Mouse (Mus musculus): Measurements from ENCODE around the gene Slc35b1. TPM values are rescaled to one million over a fixed set of nuclear protein-coding genes. Genes with fewer than 3 reads are reported as not detected.

Slc35b1 gene
- polyA plus RNA-seq, 1 experiment from 2014 or later = 174 TPM

DNA sequence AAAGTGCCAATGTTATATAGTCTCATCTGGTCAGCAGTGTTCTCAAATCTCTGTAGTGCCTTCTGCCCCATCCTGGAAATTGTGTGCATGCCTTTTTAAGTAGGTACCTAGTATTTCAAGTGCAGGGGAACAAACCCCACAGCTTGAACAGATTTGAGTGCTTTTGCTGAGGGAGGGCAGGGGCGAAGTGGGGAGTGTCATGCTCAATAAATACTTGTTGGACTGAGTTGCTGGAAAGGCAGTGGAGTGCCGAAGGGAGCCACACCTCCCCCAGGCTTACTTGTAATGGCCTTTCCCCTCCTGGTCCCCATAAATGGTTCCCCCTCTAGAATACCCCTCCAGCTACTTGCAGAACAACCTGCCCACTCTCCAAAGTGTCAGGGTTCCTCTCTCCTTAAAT lies 40.3 kb upstream of the Slc35b1 start:
- Histone ChIP-seq H3K4me3 (ENCODE audit: low read depth, low read length) (no peak overlapping the region), H3K4me1 (ENCODE audit: control insufficient read depth, insufficient read depth, low read length) (peaks cover 3% of the 10 kb centered on the region; the same call in 1 of the 2 replicates), H3K27me3 (replicated peaks; ENCODE audit: control insufficient read depth, insufficient read depth, low read length) (no peaks in the 10 kb centered on the region), H3K36me3 (ENCODE audit: control insufficient read depth, insufficient read depth, low read length) (no peaks in the 10 kb centered on the region), H3K4me2 (ENCODE audit: low read length) (no peak overlapping the region), H3K9me3 (replicated peaks; ENCODE audit: control insufficient read depth, low read length) (no peaks in the 10 kb centered on the region), H3K27ac (ENCODE audit: low read depth, low read length) (no peak overlapping the region), H3K9ac (ENCODE audit: low read length) (no peak overlapping the region)
- ATAC-seq = no peak
- 72% methylated on average over 2 of the region's 2 CpGs for WGBS
- DNase-seq (ENCODE audit: low spot score) = no peak

DNA sequence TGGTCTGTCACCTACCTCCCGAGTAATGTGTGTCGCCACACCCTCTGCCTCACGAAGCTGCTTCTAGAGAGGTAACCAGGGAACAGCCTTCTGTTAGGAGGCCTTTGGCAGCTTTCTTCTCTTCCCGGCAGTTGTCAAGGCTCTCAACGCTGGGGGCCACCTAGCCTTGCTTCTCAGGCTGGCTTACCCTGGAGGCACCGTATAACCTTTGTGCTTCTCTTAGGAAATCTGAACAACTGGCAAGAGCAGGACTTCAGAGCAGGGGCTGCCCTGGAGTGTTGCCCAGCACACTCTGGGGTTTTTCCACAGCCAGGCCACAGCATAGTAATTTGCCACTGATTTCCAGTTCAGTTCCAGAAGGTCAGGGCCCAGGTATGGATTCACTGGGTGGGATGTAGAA lies 34.2 kb upstream of the Slc35b1 start:
- Histone ChIP-seq H3K4me2 (ENCODE audit: low read length) (no peak overlapping the region), H3K36me3 (ENCODE audit: control insufficient read depth, insufficient read depth, low read length) (no peaks in the 10 kb centered on the region), H3K4me3 (ENCODE audit: low read depth, low read length) (no peak overlapping the region), H3K9me3 (replicated peaks; ENCODE audit: control insufficient read depth, low read length) (no peaks in the 10 kb centered on the region), H3K4me1 (ENCODE audit: control insufficient read depth, insufficient read depth, low read length) (no peaks in the 10 kb centered on the region), H3K27me3 (replicated peaks; ENCODE audit: control insufficient read depth, insufficient read depth, low read length) (no peaks in the 10 kb centered on the region), H3K27ac (ENCODE audit: low read depth, low read length) (0 out of 2 replicates have a peak overlapping the region, but pooled peaks have one; percentile 14), H3K9ac (ENCODE audit: low read length) (no peak overlapping the region)
- WGBS = 70% methylated on average over 6 of the region's 6 CpGs
- DNase-seq (ENCODE audit: low spot score) (peak; percentile 23), ATAC-seq (no peak; the same call in 1 of the 2 replicates)

DNA sequence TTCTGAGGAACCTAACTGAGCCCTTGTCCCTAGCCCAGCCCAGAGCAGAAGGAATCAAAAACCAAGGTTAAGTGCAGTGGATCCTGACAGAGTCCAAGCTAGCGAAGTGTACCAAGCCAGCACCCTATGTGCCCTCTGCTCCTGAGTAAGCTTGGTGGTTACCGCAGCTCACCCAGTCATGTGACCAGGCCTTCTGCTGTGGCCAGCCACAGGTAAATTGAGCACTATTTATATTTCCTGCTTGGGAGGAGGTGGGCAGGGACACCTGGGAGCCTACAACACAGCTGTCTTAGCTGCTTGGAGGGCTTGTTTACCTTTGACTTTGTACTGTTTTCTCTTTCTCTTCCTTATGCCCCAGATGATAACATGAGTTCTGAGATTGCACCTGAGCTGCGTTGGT lies 33.5 kb upstream of the Slc35b1 start:
- H3K9me3 ChIP-seq (replicated peaks; ENCODE audit: control insufficient read depth, low read length) = no peaks in the 10 kb centered on the region
- no peak for DNase-seq (ENCODE audit: low spot score)
- no peak overlapping the region for H3K9ac ChIP-seq (ENCODE audit: low read length)
- H3K36me3 ChIP-seq (ENCODE audit: control insufficient read depth, insufficient read depth, low read length) = no peaks in the 10 kb centered on the region
- no peaks in the 10 kb centered on the region for H3K4me1 ChIP-seq (ENCODE audit: control insufficient read depth, insufficient read depth, low read length)
- H3K4me2 ChIP-seq (ENCODE audit: low read length) = no peak overlapping the region
- H3K4me3 ChIP-seq (ENCODE audit: low read depth, low read length) = no peak overlapping the region
- no peaks in the 10 kb centered on the region for H3K27me3 ChIP-seq (replicated peaks; ENCODE audit: control insufficient read depth, insufficient read depth, low read length)
- no peak for ATAC-seq
- WGBS = 97% methylated on average over 3 of the region's 3 CpGs
- H3K27ac ChIP-seq (ENCODE audit: low read depth, low read length) = no peak overlapping the region

DNA sequence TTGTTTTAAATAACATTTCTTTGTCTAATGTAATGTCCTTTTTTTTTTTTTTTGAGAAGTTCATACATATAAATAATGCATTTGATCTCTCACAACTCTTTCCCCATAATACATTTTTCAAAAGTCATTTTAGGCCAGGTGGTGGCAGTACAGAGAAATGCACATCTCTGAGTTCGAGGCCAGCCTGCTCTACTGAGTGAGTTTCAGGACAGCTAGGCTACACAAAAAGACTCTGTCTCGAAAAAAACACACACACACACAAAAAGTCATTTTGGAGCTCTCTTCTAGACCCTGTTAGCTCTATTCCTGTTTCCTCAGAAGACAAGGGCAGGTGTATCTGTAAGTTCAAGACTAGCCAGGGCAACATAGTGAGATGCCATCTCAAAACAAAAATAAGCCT lies 31.8 kb upstream of the Slc35b1 start:
- no peak overlapping the region for H3K4me3 ChIP-seq (ENCODE audit: low read depth, low read length)
- H3K27me3 ChIP-seq (replicated peaks; ENCODE audit: control insufficient read depth, insufficient read depth, low read length) = no peaks in the 10 kb centered on the region
- 82% methylated on average over 2 of the region's 2 CpGs for whole genome bisulfite sequencing
- no peaks in the 10 kb centered on the region for H3K9me3 ChIP-seq (replicated peaks; ENCODE audit: control insufficient read depth, low read length)
- H3K36me3 ChIP-seq (ENCODE audit: control insufficient read depth, insufficient read depth, low read length) = no peaks in the 10 kb centered on the region
- no peak overlapping the region for H3K4me2 ChIP-seq (ENCODE audit: low read length)
- peaks cover 4% of the 10 kb centered on the region; the same call in 1 of the 2 replicates for H3K4me1 ChIP-seq (ENCODE audit: control insufficient read depth, insufficient read depth, low read length)
- H3K27ac ChIP-seq (ENCODE audit: low read depth, low read length) = no peak overlapping the region
- DNase-seq (ENCODE audit: low spot score) = no peak
- no peak for ATAC-seq
- H3K9ac ChIP-seq (ENCODE audit: low read length) = no peak overlapping the region

DNA sequence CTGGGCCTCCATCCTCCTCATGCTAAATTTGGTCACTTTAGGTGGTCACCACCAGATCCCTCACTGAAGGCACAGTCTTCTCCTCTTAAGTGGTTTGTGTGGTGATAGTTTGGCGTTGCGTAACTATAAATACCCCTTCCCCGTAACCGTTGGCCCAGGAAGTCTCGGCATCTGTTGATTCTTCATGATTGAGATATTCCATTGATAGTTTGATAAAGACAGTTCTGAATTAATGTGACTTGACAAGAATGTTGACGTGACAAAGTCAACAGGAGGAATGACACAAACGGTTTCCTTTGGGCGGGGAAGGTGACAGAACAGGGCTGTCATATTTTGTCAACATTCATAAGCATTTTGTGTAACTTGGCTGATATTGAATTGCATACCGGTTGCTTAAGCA lies 31.3 kb upstream of the Slc35b1 start:
- Histone ChIP-seq H3K9ac (ENCODE audit: low read length) (no peak overlapping the region), H3K36me3 (ENCODE audit: control insufficient read depth, insufficient read depth, low read length) (no peaks in the 10 kb centered on the region), H3K4me1 (ENCODE audit: control insufficient read depth, insufficient read depth, low read length) (peaks cover 4% of the 10 kb centered on the region; the same call in 1 of the 2 replicates), H3K9me3 (replicated peaks; ENCODE audit: control insufficient read depth, low read length) (no peaks in the 10 kb centered on the region), H3K4me2 (ENCODE audit: low read length) (no peak overlapping the region), H3K27ac (ENCODE audit: low read depth, low read length) (no peak overlapping the region), H3K4me3 (ENCODE audit: low read depth, low read length) (no peak overlapping the region), H3K27me3 (replicated peaks; ENCODE audit: control insufficient read depth, insufficient read depth, low read length) (no peaks in the 10 kb centered on the region)
- DNase-seq (ENCODE audit: low spot score) (no peak), ATAC-seq (no peak)
- 92% methylated on average over 9 of the region's 9 CpGs for WGBS

DNA sequence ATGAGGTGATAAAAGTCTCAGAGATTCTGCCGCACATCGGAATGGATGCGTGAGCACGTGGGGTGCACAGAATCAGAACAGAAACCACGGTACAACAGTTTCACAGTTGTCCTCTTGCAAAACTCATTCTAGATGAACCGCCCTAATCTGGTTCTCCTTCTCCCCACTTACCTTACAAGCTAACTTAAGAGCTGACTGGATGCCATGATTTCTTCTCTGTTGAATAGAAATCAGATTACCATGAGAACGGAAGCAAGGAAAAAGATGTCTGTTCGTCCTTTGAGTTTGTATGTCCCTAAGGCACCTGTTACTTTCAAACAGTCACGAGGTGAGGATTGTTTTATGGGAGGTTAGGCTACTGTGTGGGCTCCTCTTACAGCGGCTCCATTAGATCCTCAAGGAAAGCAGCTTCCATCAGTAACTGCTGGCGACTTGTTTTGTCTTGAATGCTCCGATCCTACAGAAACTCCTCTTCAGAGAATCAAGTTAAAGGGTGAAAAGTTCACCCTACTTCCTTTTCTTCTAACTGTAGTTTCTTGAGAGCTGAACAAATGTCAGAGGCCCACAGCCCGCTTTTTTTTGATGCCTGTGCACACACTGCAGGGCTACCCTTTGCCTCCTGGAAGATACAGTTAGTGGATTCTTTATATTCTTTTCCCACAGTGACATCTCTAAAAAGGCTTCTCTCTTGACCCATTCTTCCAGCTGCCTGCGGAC lies 30.1 kb upstream of the Slc35b1 start:
- Histone ChIP-seq H3K27ac (ENCODE audit: low read depth, low read length) (no peak overlapping the region), H3K27me3 (replicated peaks; ENCODE audit: control insufficient read depth, insufficient read depth, low read length) (no peaks in the 10 kb centered on the region), H3K9ac (ENCODE audit: low read length) (no peak overlapping the region), H3K36me3 (ENCODE audit: control insufficient read depth, insufficient read depth, low read length) (no peaks in the 10 kb centered on the region), H3K4me3 (ENCODE audit: low read depth, low read length) (no peak overlapping the region), H3K4me2 (ENCODE audit: low read length) (no peak overlapping the region), H3K9me3 (replicated peaks; ENCODE audit: control insufficient read depth, low read length) (no peaks in the 10 kb centered on the region), H3K4me1 (ENCODE audit: control insufficient read depth, insufficient read depth, low read length) (peaks cover 4% of the 10 kb centered on the region; the same call in 1 of the 2 replicates)
- ATAC-seq (no peak), DNase-seq (ENCODE audit: low spot score) (no peak)
- WGBS = 94% methylated on average over 14 of the region's 14 CpGs

DNA sequence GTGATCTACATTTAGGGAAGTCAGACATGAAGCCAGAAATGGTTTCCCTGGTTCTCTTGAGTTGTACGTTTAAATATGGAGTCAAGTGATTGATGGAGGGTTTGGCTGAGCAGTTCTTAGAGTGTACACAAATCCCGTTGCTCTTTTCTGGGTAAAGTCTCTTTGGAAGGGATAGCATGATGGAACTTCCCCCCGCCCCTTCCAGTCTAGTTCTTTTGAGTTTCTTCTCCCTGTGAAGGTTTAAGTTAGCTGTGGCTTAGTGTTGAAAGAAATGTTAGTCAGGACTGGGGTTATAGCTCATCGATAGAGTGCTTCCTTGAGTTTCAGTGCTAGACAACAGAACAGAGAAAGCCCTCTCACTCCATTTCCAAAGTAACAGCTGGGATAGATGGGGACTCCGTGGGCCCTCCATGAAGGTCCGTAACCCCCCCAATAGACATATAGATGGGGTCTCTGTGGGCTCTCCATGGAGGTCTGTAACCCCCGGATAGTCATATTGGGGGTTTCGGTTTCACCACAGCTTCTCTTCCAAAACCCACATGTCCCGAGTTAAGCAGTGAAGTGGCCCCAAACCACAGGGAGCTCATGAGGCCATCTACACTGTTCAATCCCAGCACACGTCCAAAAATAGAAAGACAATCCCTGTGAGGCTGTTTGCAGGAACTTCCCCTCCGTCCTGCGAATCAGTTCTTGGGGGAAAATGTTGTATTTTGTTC lies 29.4 kb upstream of the Slc35b1 start:
- H3K36me3 ChIP-seq (ENCODE audit: control insufficient read depth, insufficient read depth, low read length) = no peaks in the 10 kb centered on the region
- no peak for DNase-seq (ENCODE audit: low spot score)
- 88% methylated on average over 12 of the region's 12 CpGs for WGBS

DNA sequence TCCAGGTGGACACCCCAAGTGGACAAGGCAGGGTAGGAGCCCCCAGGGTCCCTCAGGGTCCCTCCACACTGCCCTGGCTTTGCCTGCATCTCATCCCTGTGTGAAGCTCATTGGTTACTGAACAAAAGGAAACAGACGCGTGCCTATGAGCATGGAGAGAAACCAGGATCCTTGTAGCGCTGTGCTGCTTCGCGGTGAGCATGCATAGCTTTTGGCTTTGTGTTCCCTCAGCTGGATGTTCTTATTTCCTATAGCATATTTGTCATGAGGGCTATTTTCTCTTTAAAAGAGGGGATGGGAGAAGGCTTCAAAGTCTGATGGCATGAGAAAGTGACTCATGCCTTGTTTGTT lies 28.9 kb upstream of the Slc35b1 start:
- Histone ChIP-seq H3K27ac (ENCODE audit: low read depth, low read length) (no peak overlapping the region), H3K9me3 (replicated peaks; ENCODE audit: control insufficient read depth, low read length) (no peaks in the 10 kb centered on the region), H3K36me3 (ENCODE audit: control insufficient read depth, insufficient read depth, low read length) (no peaks in the 10 kb centered on the region), H3K9ac (ENCODE audit: low read length) (no peak overlapping the region), H3K4me2 (ENCODE audit: low read length) (no peak overlapping the region), H3K4me3 (ENCODE audit: low read depth, low read length) (no peak overlapping the region), H3K27me3 (replicated peaks; ENCODE audit: control insufficient read depth, insufficient read depth, low read length) (no peaks in the 10 kb centered on the region), H3K4me1 (ENCODE audit: control insufficient read depth, insufficient read depth, low read length) (peaks cover 4% of the 10 kb centered on the region; the same call in 1 of the 2 replicates)
- no peak for ATAC-seq
- DNase-seq (ENCODE audit: low spot score) = no peak
- WGBS = 90% methylated on average over 5 of the region's 5 CpGs

More for the DNA sequence above, 29.4 kb upstream of the Slc35b1 start:
- peaks cover 4% of the 10 kb centered on the region; the same call in 1 of the 2 replicates for H3K4me1 ChIP-seq (ENCODE audit: control insufficient read depth, insufficient read depth, low read length)
- no peaks in the 10 kb centered on the region for H3K27me3 ChIP-seq (replicated peaks; ENCODE audit: control insufficient read depth, insufficient read depth, low read length)
- H3K9ac ChIP-seq (ENCODE audit: low read length) = no peak overlapping the region
- no peaks in the 10 kb centered on the region for H3K9me3 ChIP-seq (replicated peaks; ENCODE audit: control insufficient read depth, low read length)
- no peak overlapping the region for H3K4me2 ChIP-seq (ENCODE audit: low read length)
- no peak overlapping the region for H3K4me3 ChIP-seq (ENCODE audit: low read depth, low read length)
- no peak overlapping the region for H3K27ac ChIP-seq (ENCODE audit: low read depth, low read length)
- ATAC-seq = no peak

DNA sequence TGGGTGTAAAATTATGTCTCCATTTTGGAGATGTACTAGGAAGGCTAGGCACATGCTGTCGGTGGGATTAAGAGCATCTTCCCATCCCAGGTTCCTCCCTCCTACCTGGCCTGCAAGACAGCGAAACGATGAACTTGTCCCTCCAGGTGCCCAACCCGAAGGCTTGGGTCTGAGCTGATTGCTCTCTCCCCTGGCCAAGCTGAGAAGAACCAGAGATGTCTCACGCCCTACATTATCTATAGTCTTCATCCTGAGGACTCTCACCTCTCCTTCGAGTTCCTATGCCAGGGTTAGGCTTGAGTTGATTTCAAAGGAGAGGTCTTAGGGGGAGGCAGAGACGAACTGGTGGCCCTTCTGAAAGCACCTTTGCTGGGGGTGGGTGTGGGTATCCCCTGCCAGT lies 28.5 kb upstream of the Slc35b1 start:
- no peaks in the 10 kb centered on the region for H3K36me3 ChIP-seq (ENCODE audit: control insufficient read depth, insufficient read depth, low read length)
- H3K27ac ChIP-seq (ENCODE audit: low read depth, low read length) = no peak overlapping the region
- H3K27me3 ChIP-seq (replicated peaks; ENCODE audit: control insufficient read depth, insufficient read depth, low read length) = no peaks in the 10 kb centered on the region
- no peaks in the 10 kb centered on the region for H3K9me3 ChIP-seq (replicated peaks; ENCODE audit: control insufficient read depth, low read length)
- H3K4me2 ChIP-seq (ENCODE audit: low read length) = no peak overlapping the region
- WGBS = 92% methylated on average over 7 of the region's 7 CpGs
- H3K4me3 ChIP-seq (ENCODE audit: low read depth, low read length) = no peak overlapping the region
- ATAC-seq (no peak), DNase-seq (ENCODE audit: low spot score) (no peak)
- peaks cover 4% of the 10 kb centered on the region; the same call in 1 of the 2 replicates for H3K4me1 ChIP-seq (ENCODE audit: control insufficient read depth, insufficient read depth, low read length)
- no peak overlapping the region for H3K9ac ChIP-seq (ENCODE audit: low read length)
